Mouse (Mus musculus) liver, embryonic 15.5 days (tissue): ENCODE measurements around the gene Uts2b. TPM values are rescaled to one million over a fixed set of nuclear protein-coding genes. Genes with fewer than 3 reads are reported as not detected.
A peak's percentile ranks its signal among the peaks of the same experiment; 100 is the strongest.

Experiments used
- ATAC-seq: fragments of 200-750 bp; cut with Nextera tagmentation; 2 replicates; pipeline ENCODE4 v1.8.0; 2017; ENCODE audit warnings: moderate number of reproducible peaks, mild to moderate bottlenecking, moderate library complexity; ENCODE audit not compliant: insufficient read depth
- H3K27ac ChIP-seq: fragments of 300-500 bp; sonication (generic); replicated peaks from 2 replicates; pipeline ENCODE4 v1.5.1; 2015; ENCODE audit warnings: mild to moderate bottlenecking, inconsistent platforms
- H3K27me3 ChIP-seq: fragments of 300-500 bp; sonication (generic); 2 replicates; pipeline ENCODE4 v1.6.1; 2015; ENCODE audit warnings: mild to moderate bottlenecking, inconsistent platforms
- H3K36me3 ChIP-seq: fragments of 300-500 bp; sonication (generic); replicated peaks from 2 replicates; pipeline ENCODE4 v1.6.1; 2015; ENCODE audit warnings: moderate library complexity, mild to moderate bottlenecking, inconsistent platforms
- H3K4me1 ChIP-seq: fragments of 300-500 bp; sonication (generic); replicated peaks from 2 replicates; pipeline ENCODE4 v1.6.1; 2015; ENCODE audit warnings: inconsistent platforms
- H3K4me2 ChIP-seq: fragments of 300-500 bp; sonication (generic); 2 replicates; pipeline ENCODE4 v1.6.1; 2015; ENCODE audit warnings: moderate library complexity, mild to moderate bottlenecking, inconsistent platforms
- H3K4me3 ChIP-seq: fragments of 300-500 bp; sonication (generic); replicated peaks from 2 replicates; pipeline ENCODE4 v1.5.1; 2015; ENCODE audit warnings: mild to moderate bottlenecking, inconsistent platforms
- H3K9ac ChIP-seq: fragments of 300-500 bp; sonication (generic); 2 replicates; pipeline ENCODE4 v1.6.1; 2015; ENCODE audit warnings: moderate library complexity, mild to moderate bottlenecking, inconsistent platforms
- H3K9me3 ChIP-seq: fragments of 300-500 bp; sonication (generic); replicated peaks from 2 replicates; pipeline ENCODE4 v1.6.1; 2016; ENCODE audit warnings: inconsistent platforms
- WGBS: fragments of 180-500 bp; shearing (Covaris S2); methylation state at CpG from one replicate; pipeline ENCODE4 v1.1.7; 2015; ENCODE audit warnings: mixed read lengths; ENCODE audit not compliant: insufficient replicate concordance; 5-methylcytosine and 5-hydroxymethylcytosine counted together
- polyA plus RNA-seq: library from polyadenylated mRNA; unstranded; fragments of >200 nt; fragmentation: Nextera tagmentation; extraction: Ambion mirVana; gene quantifications from 2 replicates; pipeline ENCODE4 v1.2.1, GENCODE M21; 2015

The Uts2b gene
- not detected in 2 replicates for polyA plus RNA-seq

DNA sequence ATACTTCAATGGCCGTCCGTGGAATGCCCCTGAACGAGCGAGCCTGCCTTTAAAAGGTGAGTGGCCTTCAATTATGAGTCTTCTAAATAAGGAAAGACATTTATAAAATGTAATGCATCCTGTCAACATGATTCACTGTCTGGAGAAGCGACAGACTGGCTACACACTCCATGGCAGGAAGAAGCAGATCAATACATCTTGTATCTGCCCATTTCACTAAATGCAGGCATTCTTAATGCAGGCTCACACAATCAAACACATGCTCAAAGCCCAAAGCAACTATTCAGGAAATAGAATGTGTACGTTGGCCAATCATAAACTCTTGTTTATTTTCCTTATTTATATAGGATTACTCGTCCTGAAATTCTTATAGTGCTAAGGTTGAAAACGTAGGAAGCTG lies at the start of gene Uts2b:
Gene Uts2b, minus strand, starts transcription at position 49 of the 400 bp plus-strand sequence.
- H3K4me2 ChIP-seq, result no peak within 1 kb of the TSS
- H3K36me3 ChIP-seq, result no peaks in the 10 kb centered on the region
- 62% methylated on average over 8 of the region's 8 CpGs for WGBS
- no peak within 1 kb of the TSS for H3K4me3 ChIP-seq
- ATAC-seq, result no peak
- no peaks in the 10 kb centered on the region for H3K27me3 ChIP-seq
- no peaks in the 10 kb centered on the region for H3K4me1 ChIP-seq
- H3K9me3 ChIP-seq, result no peaks in the 10 kb centered on the region
- H3K9ac ChIP-seq, result no peak within 1 kb of the TSS
- H3K27ac ChIP-seq, result no peak within 1 kb of the TSS

DNA sequence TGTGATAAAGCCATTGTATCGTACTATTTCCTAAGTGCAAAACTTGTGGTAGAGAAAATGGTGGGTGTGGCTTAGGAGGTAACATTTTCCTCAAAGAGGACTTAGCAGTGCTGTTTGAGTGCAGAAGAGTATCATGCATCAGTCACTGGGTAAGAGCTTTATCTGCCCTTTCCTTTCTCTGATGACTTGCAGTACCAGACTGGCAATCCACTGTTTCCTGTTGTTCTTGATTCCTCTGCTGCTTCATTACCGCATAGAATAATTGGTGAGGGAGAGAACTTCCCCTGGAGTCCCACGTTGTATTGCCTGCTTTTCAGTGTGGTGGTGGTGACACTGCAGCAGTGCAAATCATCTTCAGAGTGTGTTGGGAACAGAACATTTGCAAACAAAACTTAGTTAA lies 47.6 kb upstream of the Uts2b start:
- Histone ChIP-seq H3K36me3 (peaks cover 35% of the 10 kb centered on the region), H3K27me3 (no peaks in the 10 kb centered on the region), H3K9ac (no peak overlapping the region), H3K4me1 (no peaks in the 10 kb centered on the region), H3K4me3 (no peak overlapping the region), H3K4me2 (no peak overlapping the region), H3K27ac (no peak overlapping the region), H3K9me3 (no peaks in the 10 kb centered on the region)
- ATAC-seq, result no peak
- 30% methylated on average over 3 of the region's 3 CpGs for WGBS

DNA sequence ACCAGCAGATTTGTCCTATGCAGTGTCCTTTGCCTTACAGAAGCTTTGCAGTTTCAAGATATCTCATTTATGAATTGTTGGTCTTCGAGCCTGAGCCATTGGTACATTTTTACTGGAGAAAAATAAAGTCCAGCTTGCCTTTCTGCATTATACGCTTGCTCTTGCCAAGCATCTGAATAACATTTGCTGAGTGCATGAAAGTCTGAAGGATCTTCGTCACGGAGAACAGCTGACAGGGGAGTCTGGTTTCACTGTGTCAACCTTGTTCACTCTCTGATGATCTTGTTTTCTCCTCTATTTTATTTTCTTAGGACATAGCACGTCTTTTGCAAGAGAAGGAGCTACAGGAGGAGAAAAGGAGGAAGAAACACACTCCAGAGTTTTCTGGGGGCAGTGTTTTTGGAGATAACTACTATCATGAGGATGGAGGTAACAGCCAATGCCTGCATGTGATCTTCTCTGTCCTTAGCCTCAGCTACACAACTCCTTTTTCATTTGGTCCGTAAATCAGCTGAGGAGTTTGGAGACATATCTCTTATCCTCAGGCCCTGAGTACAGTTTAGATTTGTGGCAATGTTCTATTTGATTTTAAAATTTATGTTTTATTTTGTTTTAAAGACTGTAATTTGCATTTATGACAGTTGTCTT lies 47.0 kb upstream of the Uts2b start:
- Histone ChIP-seq H3K4me2 (no peak overlapping the region), H3K27ac (no peak overlapping the region), H3K9ac (no peak overlapping the region), H3K27me3 (no peaks in the 10 kb centered on the region), H3K36me3 (peaks cover 30% of the 10 kb centered on the region), H3K9me3 (no peaks in the 10 kb centered on the region), H3K4me3 (no peak overlapping the region), H3K4me1 (no peaks in the 10 kb centered on the region)
- WGBS, result 65% methylated on average over 6 of the region's 6 CpGs
- ATAC-seq, result no peak

DNA sequence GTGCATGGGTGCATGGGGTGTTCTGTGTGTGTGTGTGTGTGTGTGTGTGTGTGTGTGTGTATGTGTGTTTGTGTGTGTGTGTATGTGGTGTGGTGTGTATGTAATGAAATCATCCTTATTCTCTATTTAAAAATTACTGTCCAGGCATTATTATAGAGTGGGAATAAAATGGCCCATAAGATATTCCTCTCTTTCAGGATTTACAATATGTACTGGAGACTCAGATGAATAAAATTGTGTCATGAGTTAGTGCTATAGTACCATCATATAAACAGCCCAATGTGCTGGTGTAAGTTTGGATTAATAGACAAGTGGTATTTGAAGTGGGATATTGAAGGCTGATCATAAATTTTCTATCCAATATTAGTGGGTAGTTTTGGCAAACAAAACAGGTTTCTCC lies 34.1 kb upstream of the Uts2b start:
- no peak for ATAC-seq
- H3K4me2 ChIP-seq, result no peak overlapping the region
- H3K36me3 ChIP-seq, result peaks cover 15% of the 10 kb centered on the region
- H3K9ac ChIP-seq, result no peak overlapping the region
- H3K9me3 ChIP-seq, result no peaks in the 10 kb centered on the region
- H3K27me3 ChIP-seq, result no peaks in the 10 kb centered on the region
- no peak overlapping the region for H3K4me3 ChIP-seq
- no peaks in the 10 kb centered on the region for H3K4me1 ChIP-seq
- H3K27ac ChIP-seq, result no peak overlapping the region

DNA sequence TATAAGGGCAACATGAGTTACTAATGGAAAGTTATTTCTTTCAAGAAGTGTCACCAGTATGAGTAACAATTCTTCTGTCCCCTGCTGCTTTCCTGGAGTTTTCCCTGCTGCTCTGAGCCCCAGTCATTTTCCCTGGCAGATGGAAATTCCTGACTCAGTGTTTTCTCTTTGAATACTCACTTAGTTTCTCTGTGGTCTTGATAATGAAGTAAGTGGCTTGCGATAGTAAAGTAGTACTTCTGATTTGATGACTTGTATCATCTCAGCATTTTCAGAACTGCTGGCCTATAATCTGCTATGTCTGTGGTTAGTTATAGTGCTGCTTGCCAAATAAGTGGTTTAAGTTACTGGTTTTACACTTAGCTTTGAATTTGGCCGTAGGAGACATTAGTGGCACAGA lies 31.5 kb upstream of the Uts2b start:
- ATAC-seq, result no peak
- 70% methylated on average over 2 of the region's 2 CpGs for WGBS
- Histone ChIP-seq H3K9ac (no peak overlapping the region), H3K4me3 (no peak overlapping the region), H3K9me3 (no peaks in the 10 kb centered on the region), H3K4me2 (no peak overlapping the region), H3K36me3 (0 out of 2 replicates have a peak, but pooled peaks cover 6% of the 10 kb centered on the region), H3K27me3 (no peaks in the 10 kb centered on the region), H3K27ac (no peak overlapping the region), H3K4me1 (no peaks in the 10 kb centered on the region)

DNA sequence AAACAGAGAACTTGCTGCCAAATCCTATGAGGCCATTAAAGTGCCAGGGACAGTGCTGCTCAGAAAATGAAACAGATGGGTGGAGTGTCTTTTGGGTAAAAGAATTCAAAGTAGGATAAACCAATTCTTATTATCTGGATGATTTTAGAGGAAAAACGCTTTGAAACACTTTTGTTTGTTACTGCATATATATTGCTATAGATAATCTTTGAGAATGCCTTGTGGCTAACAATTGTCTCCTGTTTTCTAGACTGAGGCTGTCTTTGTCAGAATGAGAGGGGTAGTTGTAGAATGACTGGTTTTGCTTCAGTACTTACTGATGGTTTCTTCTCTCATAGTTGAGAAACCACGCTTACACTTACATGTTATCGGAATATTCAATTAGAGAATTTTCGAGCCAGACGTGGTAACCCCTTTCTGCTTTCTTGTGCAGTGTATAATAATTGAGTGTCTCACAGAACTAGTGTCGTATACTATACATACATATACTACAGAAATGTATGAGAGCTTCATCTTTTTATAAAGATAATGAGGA lies 29.7 kb upstream of the Uts2b start:
- H3K4me3 ChIP-seq, result no peak overlapping the region
- ATAC-seq, result no peak

DNA sequence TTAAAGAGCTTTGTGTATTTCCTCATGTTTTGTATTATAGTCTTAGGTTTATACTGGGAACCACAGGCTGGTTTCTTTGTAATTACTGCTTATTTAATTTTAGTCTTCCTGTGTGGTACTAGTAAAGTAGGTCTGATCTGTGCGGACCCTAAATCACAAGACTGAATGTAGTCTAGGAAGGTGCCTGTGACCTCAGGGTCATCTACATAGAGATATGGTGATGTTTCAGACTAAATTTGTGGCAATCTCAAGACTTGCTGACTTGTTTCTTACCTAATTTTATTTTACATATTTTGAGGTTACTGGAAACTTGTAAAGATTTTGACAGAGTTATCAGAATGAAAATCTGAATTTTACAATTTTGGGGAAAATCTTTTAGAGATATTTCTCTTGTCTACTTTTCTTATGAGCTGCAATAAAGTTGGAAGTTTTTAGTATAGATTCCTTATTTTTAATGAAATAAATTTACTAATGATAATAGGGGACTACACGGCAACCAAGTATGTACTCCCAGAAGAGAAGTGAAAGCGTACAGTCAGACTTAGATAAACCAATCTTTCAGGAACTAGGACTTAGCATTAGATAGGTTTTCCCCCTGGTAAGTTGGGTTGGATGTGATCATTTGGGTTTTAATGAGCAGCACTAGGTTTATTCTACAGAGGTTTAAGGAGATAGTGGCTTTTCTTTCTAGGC lies 29.1 kb upstream of the Uts2b start:
- Histone ChIP-seq H3K4me3 (no peak overlapping the region), H3K4me1 (no peaks in the 10 kb centered on the region), H3K9ac (no peak overlapping the region), H3K4me2 (no peak overlapping the region), H3K27ac (no peak overlapping the region), H3K9me3 (no peaks in the 10 kb centered on the region), H3K36me3 (no peaks in the 10 kb centered on the region), H3K27me3 (no peaks in the 10 kb centered on the region)
- WGBS, result 59% methylated on average over 3 of the region's 3 CpGs
- ATAC-seq, result no peak

More for the DNA sequence above, 29.7 kb upstream of the Uts2b start:
- Histone ChIP-seq H3K4me1 (no peaks in the 10 kb centered on the region), H3K27ac (no peak overlapping the region), H3K4me2 (no peak overlapping the region), H3K9me3 (no peaks in the 10 kb centered on the region), H3K27me3 (no peaks in the 10 kb centered on the region), H3K9ac (no peak overlapping the region), H3K36me3 (no peaks in the 10 kb centered on the region)
- WGBS, result 74% methylated on average over 6 of the region's 6 CpGs

DNA sequence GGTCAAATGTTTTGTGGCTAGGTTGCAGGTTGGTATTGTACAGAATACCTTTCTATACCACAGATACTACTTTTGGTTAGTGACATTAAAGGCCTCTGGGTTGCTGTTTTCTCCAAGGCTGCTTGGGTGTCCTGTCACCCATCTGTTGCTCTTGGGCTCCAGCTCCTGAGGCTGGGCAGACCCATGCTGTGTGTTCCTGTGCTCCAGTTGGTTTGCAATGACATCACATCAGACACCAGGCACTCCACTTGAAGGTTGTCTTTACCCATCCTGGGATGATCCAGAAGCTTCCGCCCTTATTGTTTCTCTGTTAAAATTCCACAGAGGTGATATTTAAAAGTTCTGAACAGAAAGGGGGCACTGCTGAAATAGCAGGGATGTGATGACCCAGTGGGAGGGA lies 26.9 kb upstream of the Uts2b start:
- H3K27ac ChIP-seq, result no peak overlapping the region
- no peak overlapping the region for H3K9ac ChIP-seq
- H3K4me2 ChIP-seq, result no peak overlapping the region
- no peak for ATAC-seq
- no peak overlapping the region for H3K4me3 ChIP-seq
- 0 out of 2 replicates have a peak, but pooled peaks cover 3% of the 10 kb centered on the region for H3K4me1 ChIP-seq
- 78% methylated on average over 1 of the region's 1 CpGs for WGBS
- no peaks in the 10 kb centered on the region for H3K36me3 ChIP-seq
- no peaks in the 10 kb centered on the region for H3K27me3 ChIP-seq
- no peaks in the 10 kb centered on the region for H3K9me3 ChIP-seq

DNA sequence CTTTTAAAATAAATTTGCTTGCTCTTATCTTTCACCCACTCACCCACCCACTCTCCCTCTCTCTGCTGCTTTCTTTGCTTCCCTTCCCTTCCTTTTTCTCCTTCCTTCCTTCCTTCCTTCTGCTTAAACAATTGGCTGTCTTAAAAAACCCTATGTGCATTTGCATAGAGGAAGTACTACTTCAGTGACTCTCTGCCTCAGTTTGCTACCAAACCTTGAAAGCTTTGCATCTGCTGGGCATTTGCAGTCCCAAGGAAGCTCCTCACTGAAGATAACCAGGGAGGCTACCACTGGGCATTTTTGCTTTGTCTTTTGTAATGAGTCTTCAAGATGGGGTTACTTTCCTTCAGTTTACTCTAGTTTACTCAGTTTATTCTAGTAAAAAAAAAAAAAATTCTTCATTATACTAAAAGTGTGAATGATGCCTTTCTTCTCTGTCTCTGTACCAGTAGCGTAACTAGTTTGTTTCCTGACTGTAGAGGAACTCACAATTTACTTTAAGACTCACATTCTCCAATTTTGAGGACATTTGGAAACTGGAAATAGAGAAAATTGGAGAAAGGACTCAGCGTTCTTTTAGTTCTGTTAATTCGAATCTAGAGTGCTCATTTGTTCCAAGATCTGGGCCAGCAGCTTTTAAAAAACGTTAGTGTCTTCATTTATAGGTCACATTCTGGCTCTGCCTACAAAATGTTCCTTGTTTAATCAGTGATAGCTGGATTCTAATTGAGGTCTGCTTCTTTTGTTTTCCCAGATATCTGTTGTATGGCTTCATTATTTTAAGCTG lies 25.4 kb upstream of the Uts2b start:
- ATAC-seq, result no peak
- Histone ChIP-seq H3K4me3 (no peak overlapping the region), H3K4me2 (no peak overlapping the region), H3K27ac (no peak overlapping the region), H3K9me3 (no peaks in the 10 kb centered on the region), H3K36me3 (no peaks in the 10 kb centered on the region), H3K9ac (no peak overlapping the region), H3K27me3 (no peaks in the 10 kb centered on the region), H3K4me1 (peaks cover 9% of the 10 kb centered on the region; the same call in 1 of the 2 replicates)
- WGBS, result 68% methylated on average over 4 of the region's 4 CpGs

DNA sequence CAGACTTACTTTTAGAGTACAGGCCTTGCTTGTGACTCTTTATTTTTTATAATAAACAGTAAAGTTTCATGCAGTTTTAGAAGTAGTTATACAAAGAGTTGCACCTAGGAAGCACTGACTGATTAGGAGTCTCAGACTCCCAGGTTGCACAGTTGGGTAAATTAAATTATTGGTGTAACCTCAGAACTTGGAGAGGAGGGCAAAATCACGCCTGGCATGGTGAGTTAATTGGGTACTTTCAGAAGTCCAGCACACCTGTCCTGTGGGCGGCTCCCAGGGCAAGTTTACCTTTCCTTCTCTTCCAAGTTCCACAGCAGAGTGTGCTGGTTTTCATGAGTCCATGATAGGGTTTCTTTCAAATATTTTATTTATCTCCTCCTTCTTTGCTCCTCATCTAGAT lies 21.8 kb upstream of the Uts2b start:
- Histone ChIP-seq H3K9ac (no peak overlapping the region), H3K4me3 (no peak overlapping the region), H3K27ac (no peak overlapping the region), H3K36me3 (no peaks in the 10 kb centered on the region), H3K27me3 (no peaks in the 10 kb centered on the region), H3K4me2 (no peak overlapping the region), H3K9me3 (no peaks in the 10 kb centered on the region), H3K4me1 (peaks cover 27% of the 10 kb centered on the region)
- 50% methylated on average over 2 of the region's 2 CpGs for WGBS
- no peak for ATAC-seq

DNA sequence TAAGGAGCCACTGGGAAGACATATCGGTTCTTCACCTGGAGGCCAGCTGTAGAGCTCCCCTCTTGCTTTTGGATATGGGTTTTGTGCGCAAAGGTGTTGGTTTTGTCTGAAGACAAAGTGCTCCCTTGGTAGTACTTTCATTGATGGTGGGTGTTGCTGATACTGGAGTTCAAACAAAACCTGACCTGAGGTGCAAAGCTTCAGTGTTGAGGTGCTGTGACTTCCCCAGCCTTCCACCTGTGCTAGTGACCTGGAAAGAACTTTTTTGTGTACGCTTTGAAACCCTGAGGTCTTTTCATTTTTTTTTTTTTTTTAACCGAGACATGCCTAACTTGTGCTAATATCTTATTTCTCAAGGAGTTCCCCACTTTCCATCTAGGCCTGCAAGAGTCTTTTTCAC lies 20.3 kb upstream of the Uts2b start:
- H3K9me3 ChIP-seq, result no peaks in the 10 kb centered on the region
- no peaks in the 10 kb centered on the region for H3K27me3 ChIP-seq
- H3K4me2 ChIP-seq, result peak overlapping the region; percentile 76
- H3K27ac ChIP-seq, result no peak overlapping the region
- peaks cover 27% of the 10 kb centered on the region for H3K4me1 ChIP-seq
- ATAC-seq, result no peak
- H3K36me3 ChIP-seq, result no peaks in the 10 kb centered on the region
- peak overlapping the region; percentile 82 for H3K4me3 ChIP-seq
- WGBS, result 71% methylated on average over 4 of the region's 4 CpGs
- no peak overlapping the region for H3K9ac ChIP-seq
